17 mouse cellular contexts compared by ENCODE assay signal in genomic region chr1:124871148-124871547, GRCm38 (mm10).
"Had no signal": no experiment of that assay in that cellular context is flagged by ENCODE, and none has a peak within 500 bp of the region (broad histone marks: within the 10 kb centered on the region; RNA-seq: fewer than 3 reads in every experiment).

No protein-coding gene starts in this region.

- ATAC-seq: liver, embryonic 12.5 days; liver, postnatal 0 days; lung, postnatal 0 days; midbrain, embryonic 13.5 days; midbrain, embryonic 15.5 days; midbrain, embryonic 16.5 days had no signal

- DNase-seq: left cerebral cortex, postnatal 4 days; liver; liver, embryonic 13.5 days; liver, postnatal 0 days; lung, adult 18-20 months; lung, adult 2 months; lung, embryonic 14.5 days; lung, postnatal 10 days; lung, postnatal 14 days; lung, postnatal 36 days; lung, postnatal 4 days; midbrain, embryonic 14.5 days had no signal
